Mouse (Mus musculus): ENCODE results near the gene Stab1. TPM values are rescaled to one million over a fixed set of nuclear protein-coding genes. Genes with fewer than 3 reads are reported as not detected.

Stab1 gene
- polyA plus RNA-seq, 1 experiment from 2014 or later: 26.6 TPM

DNA sequence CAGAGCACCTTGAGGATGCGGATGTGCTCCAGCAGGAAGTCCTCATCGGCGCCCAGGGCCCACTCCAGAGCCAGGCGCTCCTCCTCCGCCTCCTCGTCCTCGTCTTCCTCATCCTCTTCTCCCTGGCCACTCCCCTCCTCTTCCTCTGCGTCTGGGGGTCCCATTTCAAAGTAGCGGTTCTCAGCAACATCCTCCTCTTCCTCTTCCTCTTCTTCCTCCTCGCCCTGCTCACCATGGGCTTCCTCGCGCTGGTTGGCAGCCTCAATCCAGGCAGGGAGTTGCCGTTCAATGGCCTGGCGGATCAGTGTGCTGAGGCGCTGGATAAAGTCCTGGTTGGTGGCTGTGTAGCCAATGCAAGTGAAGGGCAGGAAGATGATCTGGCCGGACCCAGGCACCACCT lies 8.8 kb upstream of the Stab1 start:
- Histone ChIP-seq H3K27me3 (ENCODE audit: control insufficient read depth, insufficient read depth, low read length) (no peaks in the 10 kb centered on the region), H3K4me3 (replicated peaks; ENCODE audit: low read depth, low read length) (no peak overlapping the region), H3K4me2 (ENCODE audit: low read length) (no peak overlapping the region), H3K9ac (replicated peaks; ENCODE audit: low read length) (no peak overlapping the region), H3K36me3 (ENCODE audit: control insufficient read depth, insufficient read depth, low read length) (peaks cover 97% of the 10 kb centered on the region), H3K9me3 (ENCODE audit: control insufficient read depth, low read length) (no peaks in the 10 kb centered on the region), H3K4me1 (ENCODE audit: control insufficient read depth, insufficient read depth, low read length) (no peaks in the 10 kb centered on the region), H3K27ac (replicated peaks; ENCODE audit: low read depth, low read length) (no peak overlapping the region)
- DNase-seq (no peak), ATAC-seq (ENCODE audit: low FRiP score, low TSS enrichment) (no peak)
- WGBS: 93% methylated on average over 16 of the region's 16 CpGs

GRCm38 (mm10) chr14:31173537-31173936 lies 5.1 kb upstream of the Stab1 start:
- no peak overlapping the region for H3K4me2 ChIP-seq (ENCODE audit: low read length)
- ATAC-seq (ENCODE audit: low FRiP score, low TSS enrichment): no peak
- 94% methylated on average over 7 of the region's 7 CpGs for WGBS

GRCm38 (mm10) chr14:31172781-31173455 lies 4.5 kb upstream of the Stab1 start:
- Histone ChIP-seq H3K4me1 (ENCODE audit: control insufficient read depth, insufficient read depth, low read length) (no peaks in the 10 kb centered on the region), H3K27ac (replicated peaks; ENCODE audit: low read depth, low read length) (no peak overlapping the region), H3K4me2 (ENCODE audit: low read length) (no peak overlapping the region), H3K4me3 (replicated peaks; ENCODE audit: low read depth, low read length) (no peak overlapping the region), H3K9me3 (ENCODE audit: control insufficient read depth, low read length) (no peaks in the 10 kb centered on the region), H3K36me3 (ENCODE audit: control insufficient read depth, insufficient read depth, low read length) (peaks cover 81% of the 10 kb centered on the region), H3K27me3 (ENCODE audit: control insufficient read depth, insufficient read depth, low read length) (no peaks in the 10 kb centered on the region), H3K9ac (replicated peaks; ENCODE audit: low read length) (no peak overlapping the region)
- DNase-seq (no peak), ATAC-seq (ENCODE audit: low FRiP score, low TSS enrichment) (no peak)
- 91% methylated on average over 18 of the region's 18 CpGs for WGBS

More at GRCm38 (mm10) chr14:31173537-31173936, 5.1 kb upstream of the Stab1 start:
- H3K27me3 ChIP-seq (ENCODE audit: control insufficient read depth, insufficient read depth, low read length): no peaks in the 10 kb centered on the region
- no peak overlapping the region for H3K9ac ChIP-seq (replicated peaks; ENCODE audit: low read length)
- no peaks in the 10 kb centered on the region for H3K4me1 ChIP-seq (ENCODE audit: control insufficient read depth, insufficient read depth, low read length)
- DNase-seq: no peak
- no peak overlapping the region for H3K27ac ChIP-seq (replicated peaks; ENCODE audit: low read depth, low read length)
- no peaks in the 10 kb centered on the region for H3K9me3 ChIP-seq (ENCODE audit: control insufficient read depth, low read length)
- H3K36me3 ChIP-seq (ENCODE audit: control insufficient read depth, insufficient read depth, low read length): peaks cover 84% of the 10 kb centered on the region
- no peak overlapping the region for H3K4me3 ChIP-seq (replicated peaks; ENCODE audit: low read depth, low read length)

GRCm38 (mm10) chr14:31171821-31172220 lies 3.4 kb upstream of the Stab1 start:
- H3K27me3 ChIP-seq (ENCODE audit: control insufficient read depth, insufficient read depth, low read length): no peaks in the 10 kb centered on the region
- H3K9ac ChIP-seq (replicated peaks; ENCODE audit: low read length): no peak overlapping the region
- WGBS: 94% methylated on average over 15 of the region's 15 CpGs
- H3K9me3 ChIP-seq (ENCODE audit: control insufficient read depth, low read length): no peaks in the 10 kb centered on the region
- ATAC-seq (ENCODE audit: low FRiP score, low TSS enrichment): no peak
- DNase-seq: no peak
- H3K27ac ChIP-seq (replicated peaks; ENCODE audit: low read depth, low read length): no peak overlapping the region
- H3K4me1 ChIP-seq (ENCODE audit: control insufficient read depth, insufficient read depth, low read length): no peaks in the 10 kb centered on the region
- H3K36me3 ChIP-seq (ENCODE audit: control insufficient read depth, insufficient read depth, low read length): peaks cover 70% of the 10 kb centered on the region
- no peak overlapping the region for H3K4me2 ChIP-seq (ENCODE audit: low read length)
- no peak overlapping the region for H3K4me3 ChIP-seq (replicated peaks; ENCODE audit: low read depth, low read length)

- Histone ChIP-seq H3K27ac (replicated peaks; ENCODE audit: low read depth, low read length) (no peak overlapping the region), H3K27me3 (ENCODE audit: control insufficient read depth, insufficient read depth, low read length) (no peaks in the 10 kb centered on the region), H3K4me3 (replicated peaks; ENCODE audit: low read depth, low read length) (no peak overlapping the region), H3K9me3 (ENCODE audit: control insufficient read depth, low read length) (no peaks in the 10 kb centered on the region), H3K36me3 (ENCODE audit: control insufficient read depth, insufficient read depth, low read length) (peaks cover 65% of the 10 kb centered on the region), H3K4me2 (ENCODE audit: low read length) (no peak overlapping the region), H3K4me1 (ENCODE audit: control insufficient read depth, insufficient read depth, low read length) (no peaks in the 10 kb centered on the region), H3K9ac (replicated peaks; ENCODE audit: low read length) (no peak overlapping the region)
- no peak for ATAC-seq (ENCODE audit: low FRiP score, low TSS enrichment)
- WGBS: 89% methylated on average over 11 of the region's 11 CpGs
- peak; percentile 14 for DNase-seq
Measured at GRCm38 (mm10) chr14:31171386-31171785, 2.9 kb upstream of the Stab1 start.

- WGBS: 89% methylated on average over 13 of the region's 13 CpGs
- Histone ChIP-seq H3K27me3 (ENCODE audit: control insufficient read depth, insufficient read depth, low read length) (no peaks in the 10 kb centered on the region), H3K4me3 (replicated peaks; ENCODE audit: low read depth, low read length) (no peak overlapping the region), H3K4me1 (ENCODE audit: control insufficient read depth, insufficient read depth, low read length) (no peaks in the 10 kb centered on the region), H3K9ac (replicated peaks; ENCODE audit: low read length) (no peak overlapping the region), H3K27ac (replicated peaks; ENCODE audit: low read depth, low read length) (no peak overlapping the region), H3K9me3 (ENCODE audit: control insufficient read depth, low read length) (no peaks in the 10 kb centered on the region), H3K36me3 (ENCODE audit: control insufficient read depth, insufficient read depth, low read length) (peaks cover 61% of the 10 kb centered on the region), H3K4me2 (ENCODE audit: low read length) (no peak overlapping the region)
- ATAC-seq (ENCODE audit: low FRiP score, low TSS enrichment): no peak
- DNase-seq: no peak
Measured at GRCm38 (mm10) chr14:31170963-31171362, 2.5 kb upstream of the Stab1 start.

DNA sequence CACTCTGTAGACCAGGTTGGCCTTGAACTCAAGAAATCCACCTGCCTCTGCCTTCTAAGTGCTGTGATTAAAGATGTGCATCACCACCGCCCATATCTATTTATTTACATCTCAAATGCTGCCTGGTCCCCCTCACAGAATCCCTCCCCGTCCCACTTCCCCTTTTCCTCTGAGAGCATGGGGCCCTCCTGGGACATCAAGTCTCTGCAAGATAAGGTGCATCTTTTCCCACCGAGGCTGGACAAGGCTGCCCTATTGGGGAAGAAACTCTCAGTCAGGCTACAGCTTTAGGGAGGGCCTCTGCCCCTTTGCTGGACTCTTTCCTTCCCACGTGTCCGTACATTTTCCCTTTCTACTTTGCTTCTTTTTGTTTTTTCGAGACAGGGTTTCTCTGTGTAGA lies 1.1 kb upstream of the Stab1 start:
- Histone ChIP-seq H3K27ac (replicated peaks; ENCODE audit: low read depth, low read length) (no peak overlapping the region), H3K36me3 (ENCODE audit: control insufficient read depth, insufficient read depth, low read length) (peaks cover 47% of the 10 kb centered on the region), H3K9me3 (ENCODE audit: control insufficient read depth, low read length) (no peaks in the 10 kb centered on the region), H3K27me3 (ENCODE audit: control insufficient read depth, insufficient read depth, low read length) (no peaks in the 10 kb centered on the region), H3K4me3 (replicated peaks; ENCODE audit: low read depth, low read length) (no peak overlapping the region), H3K9ac (replicated peaks; ENCODE audit: low read length) (no peak overlapping the region), H3K4me2 (ENCODE audit: low read length) (no peak overlapping the region), H3K4me1 (ENCODE audit: control insufficient read depth, insufficient read depth, low read length) (no peaks in the 10 kb centered on the region)
- ATAC-seq (ENCODE audit: low FRiP score, low TSS enrichment) (no peak), DNase-seq (no peak)
- WGBS: 86% methylated on average over 6 of the region's 6 CpGs

DNA sequence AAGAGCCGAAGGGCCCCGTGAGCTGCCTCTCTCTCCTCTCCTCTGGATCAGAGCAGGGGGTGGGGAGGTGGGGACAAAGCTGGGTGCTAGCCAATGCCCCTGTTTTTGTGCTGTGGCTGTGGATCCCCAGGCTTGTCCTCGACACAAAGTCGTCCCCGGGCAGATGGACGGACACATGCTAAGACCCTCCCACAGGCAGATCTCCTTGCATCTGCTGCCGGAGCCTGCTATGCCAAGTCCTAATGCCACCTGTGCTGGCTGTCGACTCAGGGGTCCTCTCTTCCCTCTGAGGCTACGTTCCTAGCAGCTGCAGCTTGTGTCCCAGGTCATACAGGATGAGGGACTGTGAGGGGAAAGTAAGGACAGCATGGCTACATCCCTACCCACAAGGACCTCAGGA lies 1.6 kb downstream of the Stab1 start:
- ATAC-seq (ENCODE audit: low FRiP score, low TSS enrichment) (no peak), DNase-seq (no peak)
- Histone ChIP-seq H3K27ac (replicated peaks; ENCODE audit: low read depth, low read length) (no peak overlapping the region), H3K4me2 (ENCODE audit: low read length) (no peak overlapping the region), H3K9me3 (ENCODE audit: control insufficient read depth, low read length) (no peaks in the 10 kb centered on the region), H3K36me3 (ENCODE audit: control insufficient read depth, insufficient read depth, low read length) (peaks cover 20% of the 10 kb centered on the region), H3K4me3 (replicated peaks; ENCODE audit: low read depth, low read length) (no peak overlapping the region), H3K9ac (replicated peaks; ENCODE audit: low read length) (no peak overlapping the region), H3K27me3 (ENCODE audit: control insufficient read depth, insufficient read depth, low read length) (no peaks in the 10 kb centered on the region), H3K4me1 (ENCODE audit: control insufficient read depth, insufficient read depth, low read length) (no peaks in the 10 kb centered on the region)
- 64% methylated on average over 9 of the region's 9 CpGs for WGBS

DNA sequence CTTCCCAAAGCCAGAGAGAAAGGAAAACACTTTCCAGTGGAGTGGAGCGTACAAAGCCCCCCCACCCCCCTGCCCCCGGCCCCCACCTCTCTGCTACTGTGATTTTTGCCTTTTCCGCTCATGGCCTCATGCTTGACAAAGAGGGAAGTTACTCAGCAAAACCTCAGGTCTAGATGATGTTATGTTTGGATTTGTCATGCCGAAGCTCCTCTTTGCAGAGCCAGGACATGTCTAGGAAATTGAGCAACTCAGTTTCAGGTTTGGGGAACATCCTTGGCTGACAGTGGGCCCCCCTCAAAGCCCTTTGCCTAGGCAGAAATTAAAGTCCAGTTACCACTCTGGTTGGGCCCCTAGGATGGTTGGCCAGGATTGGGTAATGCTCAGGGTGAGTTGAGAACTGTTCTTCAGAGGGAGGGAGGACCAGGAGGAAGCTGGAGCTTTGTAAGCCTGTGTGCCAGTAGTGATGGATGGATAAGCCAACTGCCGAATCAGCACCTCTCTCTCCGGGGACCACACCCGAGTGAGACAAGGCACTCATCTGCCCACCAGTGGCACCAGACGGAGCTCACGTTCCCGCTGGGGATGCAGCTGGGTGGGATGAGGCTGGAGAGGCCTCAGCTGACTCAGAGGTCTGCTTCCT lies 2.3 kb downstream of the Stab1 start:
- no peaks in the 10 kb centered on the region for H3K27me3 ChIP-seq (ENCODE audit: control insufficient read depth, insufficient read depth, low read length)
- H3K4me2 ChIP-seq (ENCODE audit: low read length): no peak overlapping the region
- H3K9me3 ChIP-seq (ENCODE audit: control insufficient read depth, low read length): no peaks in the 10 kb centered on the region
- H3K4me3 ChIP-seq (replicated peaks; ENCODE audit: low read depth, low read length): no peak overlapping the region
- no peak overlapping the region for H3K27ac ChIP-seq (replicated peaks; ENCODE audit: low read depth, low read length)
- WGBS: 73% methylated on average over 10 of the region's 10 CpGs
- H3K9ac ChIP-seq (replicated peaks; ENCODE audit: low read length): 0 out of 2 replicates have a peak overlapping the region, but pooled peaks have one; percentile 7
- no peak for ATAC-seq (ENCODE audit: low FRiP score, low TSS enrichment)
- peaks cover 13% of the 10 kb centered on the region for H3K36me3 ChIP-seq (ENCODE audit: control insufficient read depth, insufficient read depth, low read length)
- DNase-seq: no peak
- no peaks in the 10 kb centered on the region for H3K4me1 ChIP-seq (ENCODE audit: control insufficient read depth, insufficient read depth, low read length)
